Mouse (Mus musculus): ENCODE measurements at regions not wholly inside any gene's neighbourhood (a gene's known extent, or its start where the extent isn't known, plus 50 kb on each side); places are given as distances from the start of the nearest gene placed in this dataset.

GRCm38 (mm10) chr11:17859364-17860131 lies 94.1 kb downstream of the Etaa1 start:
- no peak overlapping the region for H3K4me3 ChIP-seq (ENCODE audit: insufficient read depth, low read length)
- TF ChIP-seq CTCF (IDR thresholded peaks at IDR 0.05; ENCODE audit: low read depth, low read length) (no peak), POLR2A (IDR thresholded peaks at IDR 0.05; ENCODE audit: borderline replicate concordance, low read depth, low read length) (no peak)
- no peaks in the 10 kb centered on the region for H3K4me1 ChIP-seq (ENCODE audit: control insufficient read depth, insufficient read depth, low read length)
- no peak overlapping the region for H3K27ac ChIP-seq (ENCODE audit: insufficient read depth, low read depth, low read length)

GRCm38 (mm10) chr11:17864833-17865397 lies 88.8 kb downstream of the Etaa1 start:
- H3K27ac ChIP-seq (ENCODE audit: insufficient read depth, low read depth, low read length), result no peak overlapping the region

GRCm38 (mm10) chr11:17870690-17871089 lies 83.0 kb downstream of the Etaa1 start:
- no peak overlapping the region for H3K4me3 ChIP-seq (ENCODE audit: insufficient read depth, low read length)
- no peaks in the 10 kb centered on the region for H3K4me1 ChIP-seq (ENCODE audit: control insufficient read depth, insufficient read depth, low read length)
- H3K27ac ChIP-seq (ENCODE audit: insufficient read depth, low read depth, low read length), result no peak overlapping the region
- TF ChIP-seq CTCF (IDR thresholded peaks at IDR 0.05; ENCODE audit: low read depth, low read length) (no peak), POLR2A (IDR thresholded peaks at IDR 0.05; ENCODE audit: borderline replicate concordance, low read depth, low read length) (no peak)

More at GRCm38 (mm10) chr11:17864833-17865397, 88.8 kb downstream of the Etaa1 start:
- no peak overlapping the region for H3K4me3 ChIP-seq (ENCODE audit: insufficient read depth, low read length)
- no peaks in the 10 kb centered on the region for H3K4me1 ChIP-seq (ENCODE audit: control insufficient read depth, insufficient read depth, low read length)
- TF ChIP-seq POLR2A (IDR thresholded peaks at IDR 0.05; ENCODE audit: borderline replicate concordance, low read depth, low read length) (no peak), CTCF (IDR thresholded peaks at IDR 0.05; ENCODE audit: low read depth, low read length) (no peak)

- H3K4me3 ChIP-seq (ENCODE audit: insufficient read depth, low read length), result no peak overlapping the region
- H3K27ac ChIP-seq (ENCODE audit: insufficient read depth, low read depth, low read length), result no peak overlapping the region
- no peak for TF ChIP-seq CTCF (IDR thresholded peaks at IDR 0.05; ENCODE audit: low read depth, low read length)
- TF ChIP-seq POLR2A (IDR thresholded peaks at IDR 0.05; ENCODE audit: borderline replicate concordance, low read depth, low read length), result no peak
- no peaks in the 10 kb centered on the region for H3K4me1 ChIP-seq (ENCODE audit: control insufficient read depth, insufficient read depth, low read length)
These were observed 81.8 kb downstream of the Etaa1 start for GRCm38 (mm10) chr11:17871920-17872319.

GRCm38 (mm10) chr11:17883276-17883675 lies 70.4 kb downstream of the Etaa1 start:
- Histone ChIP-seq H3K27ac (ENCODE audit: insufficient read depth, low read depth, low read length) (no peak overlapping the region), H3K4me3 (ENCODE audit: insufficient read depth, low read length) (no peak overlapping the region), H3K4me1 (ENCODE audit: control insufficient read depth, insufficient read depth, low read length) (no peaks in the 10 kb centered on the region)
- TF ChIP-seq CTCF (IDR thresholded peaks at IDR 0.05; ENCODE audit: low read depth, low read length), result no peak
- no peak for TF ChIP-seq POLR2A (IDR thresholded peaks at IDR 0.05; ENCODE audit: borderline replicate concordance, low read depth, low read length)

All from bone marrow macrophage, adult 2 months (primary cell).